Mouse (Mus musculus) E14TG2a.4 (cell line): ENCODE data around the gene Mid1.
"Not testable (repeated sequence)": the region's sequence is repeated elsewhere in the genome, so short reads cannot be mapped to it uniquely, and the experiment has no call there.

Experiments used
- CTCF ChIP-seq: conservative IDR thresholded peaks from 2 replicates; pipeline ENCODE4 v1.5.1; 2014; ENCODE audit warnings: low read length
- POU5F1 ChIP-seq: IDR thresholded peaks from 2 replicates; pipeline ENCODE4 v1.6.1; 2014; ENCODE audit warnings: low read length, borderline replicate concordance

GRCm38 (mm10) chrX:169979461-169980202 is 294.6 kb downstream of the Mid1 start:
- TF ChIP-seq CTCF, POU5F1: not testable (repeated sequence)
